Mouse (Mus musculus) erythroblast, embryonic 14.5 days (primary cell): ENCODE measurements at regions not wholly inside any gene's neighbourhood (a gene's known extent, or its start where the extent isn't known, plus 50 kb on each side); places are given as distances from the start of the nearest gene placed in this dataset.

Experiments
- H3K27me3 ChIP-seq: 2 replicates; pipeline ENCODE4 v1.6.1; 2012; ENCODE audit warnings: inconsistent platforms; ENCODE audit not compliant: control insufficient read depth
- H3K36me3 ChIP-seq: 2 replicates; pipeline ENCODE4 v1.6.1; 2012; ENCODE audit warnings: mild to moderate bottlenecking, inconsistent platforms; ENCODE audit not compliant: control insufficient read depth
- H3K4me1 ChIP-seq: 2 replicates; pipeline ENCODE4 v1.6.1; 2012; ENCODE audit warnings: inconsistent platforms; ENCODE audit not compliant: control insufficient read depth
- H3K4me3 ChIP-seq: replicated peaks from 2 replicates; pipeline ENCODE3; 2012; ENCODE audit warnings: moderate library complexity, mild to moderate bottlenecking, inconsistent platforms
- H3K9me3 ChIP-seq: 2 replicates; pipeline ENCODE4 v1.6.1; 2012; ENCODE audit warnings: low read length, inconsistent platforms, mixed read lengths; ENCODE audit not compliant: control insufficient read depth
- GATA1 ChIP-seq: IDR thresholded peaks from 2 replicates; pipeline ENCODE4 v1.6.1; 2012; ENCODE audit warnings: low read length, inconsistent platforms, mixed read lengths
- TAL1 ChIP-seq: IDR thresholded peaks from 3 replicates; pipeline ENCODE4 v1.6.1; 2012; ENCODE audit warnings: low read length, inconsistent platforms, mixed read lengths

DNA sequence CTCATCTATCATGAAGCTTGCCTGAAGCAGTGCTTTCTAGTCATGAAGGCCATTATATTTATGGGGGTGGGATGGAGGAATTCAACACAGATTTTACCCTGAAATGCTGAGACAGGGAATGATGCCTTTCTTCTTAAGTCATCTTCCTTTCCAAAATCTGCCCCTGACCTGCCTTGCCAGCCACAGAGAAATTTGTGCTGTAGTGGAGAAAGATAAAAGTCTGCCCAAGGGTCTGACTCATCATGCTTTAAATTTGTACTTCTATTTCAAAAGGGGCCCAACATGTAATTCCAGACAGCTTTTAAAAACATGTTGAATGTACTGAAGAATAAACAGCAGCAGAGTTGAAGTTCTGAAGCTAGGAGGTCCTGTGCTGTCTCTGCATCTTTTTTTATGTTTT lies 554.1 kb upstream of the Marcks start:
- H3K4me3 ChIP-seq: no peak overlapping the region
- no peaks in the 10 kb centered on the region for H3K36me3 ChIP-seq
- H3K4me1 ChIP-seq: no peaks in the 10 kb centered on the region
- no peaks in the 10 kb centered on the region for H3K9me3 ChIP-seq
- H3K27me3 ChIP-seq: no peaks in the 10 kb centered on the region
- TF ChIP-seq TAL1 (no peak), GATA1 (no peak)

DNA sequence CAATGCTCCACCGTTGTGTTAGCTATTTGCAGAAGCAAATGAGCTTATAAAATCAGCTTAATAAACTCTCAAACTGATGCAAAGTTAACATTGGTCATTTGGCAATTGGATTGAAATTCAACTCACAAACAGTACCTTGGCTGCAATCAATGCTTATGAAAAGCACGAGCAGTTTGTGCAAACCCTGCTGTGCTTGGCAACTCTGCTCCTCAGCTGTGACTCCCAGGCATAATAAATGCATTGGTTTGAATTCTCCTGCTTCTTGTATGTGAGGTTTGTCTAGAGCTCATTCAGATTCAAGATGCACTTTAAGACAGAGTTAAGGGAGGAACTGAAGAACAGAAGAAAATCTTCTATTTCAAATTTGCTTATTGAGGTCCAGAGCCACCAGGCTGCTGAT lies 553.2 kb upstream of the Marcks start:
- Histone ChIP-seq H3K4me1 (no peaks in the 10 kb centered on the region), H3K36me3 (no peaks in the 10 kb centered on the region), H3K27me3 (no peaks in the 10 kb centered on the region), H3K9me3 (no peaks in the 10 kb centered on the region), H3K4me3 (no peak overlapping the region)
- no peak for TF ChIP-seq TAL1
- no peak for TF ChIP-seq GATA1

- Histone ChIP-seq H3K36me3 (no peaks in the 10 kb centered on the region), H3K4me1 (no peaks in the 10 kb centered on the region), H3K9me3 (no peaks in the 10 kb centered on the region), H3K27me3 (no peaks in the 10 kb centered on the region), H3K4me3 (no peak overlapping the region)
- TF ChIP-seq TAL1: no peak
- TF ChIP-seq GATA1: no peak
Measured at GRCm38 (mm10) chr10:37683101-37683500, 544.4 kb upstream of the Marcks start.

- Histone ChIP-seq H3K4me3 (no peak overlapping the region), H3K36me3 (no peaks in the 10 kb centered on the region), H3K4me1 (no peaks in the 10 kb centered on the region), H3K9me3 (no peaks in the 10 kb centered on the region), H3K27me3 (no peaks in the 10 kb centered on the region)
- TF ChIP-seq TAL1: no peak
- TF ChIP-seq GATA1: no peak
Measured at GRCm38 (mm10) chr10:37680601-37681000, 541.9 kb upstream of the Marcks start.

DNA sequence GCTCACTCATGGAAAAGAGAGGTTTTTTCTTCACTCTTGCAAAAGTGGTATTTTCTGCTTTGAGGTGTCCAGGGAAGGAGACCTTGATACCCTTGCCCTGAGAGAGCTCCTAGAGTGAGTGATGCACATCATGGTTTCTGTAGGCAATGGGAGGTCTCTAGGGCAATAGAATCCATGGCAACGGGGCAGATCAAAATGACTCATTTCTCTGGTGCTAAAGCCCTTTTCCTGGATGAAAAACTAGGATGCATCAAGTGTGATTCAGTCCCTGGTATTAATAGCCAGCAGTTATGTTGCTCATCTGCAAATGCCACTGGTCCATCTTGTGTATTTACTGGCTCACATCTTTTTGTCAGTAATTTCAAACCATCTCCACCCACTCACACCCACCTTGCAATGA lies 539.1 kb upstream of the Marcks start:
- H3K4me1 ChIP-seq: no peaks in the 10 kb centered on the region
- no peaks in the 10 kb centered on the region for H3K9me3 ChIP-seq
- no peaks in the 10 kb centered on the region for H3K36me3 ChIP-seq
- no peak for TF ChIP-seq TAL1
- TF ChIP-seq GATA1: no peak
- H3K4me3 ChIP-seq: no peak overlapping the region
- H3K27me3 ChIP-seq: no peaks in the 10 kb centered on the region

DNA sequence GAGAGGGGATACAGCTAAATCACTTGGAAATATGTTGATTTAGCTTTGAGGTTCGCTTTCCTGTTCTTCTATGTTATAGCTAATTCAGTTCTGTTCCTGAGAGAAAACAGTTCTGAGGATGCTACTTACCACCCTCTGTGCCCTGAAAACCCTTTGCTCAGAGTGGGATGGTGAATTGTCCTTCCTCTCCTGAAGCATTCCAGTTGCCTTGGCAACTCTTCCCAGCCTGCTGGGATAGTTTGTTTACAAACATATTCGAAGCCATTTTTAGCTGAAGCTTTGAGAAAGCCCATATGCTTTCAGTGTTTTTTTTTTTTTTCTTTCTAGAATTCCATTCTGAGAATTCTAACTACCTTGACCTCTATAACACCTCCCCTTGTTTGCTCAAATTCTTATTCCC lies 530.1 kb upstream of the Marcks start:
- H3K27me3 ChIP-seq: no peaks in the 10 kb centered on the region
- H3K9me3 ChIP-seq: no peaks in the 10 kb centered on the region
- no peaks in the 10 kb centered on the region for H3K4me1 ChIP-seq
- no peaks in the 10 kb centered on the region for H3K36me3 ChIP-seq
- TF ChIP-seq TAL1 (no peak), GATA1 (no peak)
- no peak overlapping the region for H3K4me3 ChIP-seq

DNA sequence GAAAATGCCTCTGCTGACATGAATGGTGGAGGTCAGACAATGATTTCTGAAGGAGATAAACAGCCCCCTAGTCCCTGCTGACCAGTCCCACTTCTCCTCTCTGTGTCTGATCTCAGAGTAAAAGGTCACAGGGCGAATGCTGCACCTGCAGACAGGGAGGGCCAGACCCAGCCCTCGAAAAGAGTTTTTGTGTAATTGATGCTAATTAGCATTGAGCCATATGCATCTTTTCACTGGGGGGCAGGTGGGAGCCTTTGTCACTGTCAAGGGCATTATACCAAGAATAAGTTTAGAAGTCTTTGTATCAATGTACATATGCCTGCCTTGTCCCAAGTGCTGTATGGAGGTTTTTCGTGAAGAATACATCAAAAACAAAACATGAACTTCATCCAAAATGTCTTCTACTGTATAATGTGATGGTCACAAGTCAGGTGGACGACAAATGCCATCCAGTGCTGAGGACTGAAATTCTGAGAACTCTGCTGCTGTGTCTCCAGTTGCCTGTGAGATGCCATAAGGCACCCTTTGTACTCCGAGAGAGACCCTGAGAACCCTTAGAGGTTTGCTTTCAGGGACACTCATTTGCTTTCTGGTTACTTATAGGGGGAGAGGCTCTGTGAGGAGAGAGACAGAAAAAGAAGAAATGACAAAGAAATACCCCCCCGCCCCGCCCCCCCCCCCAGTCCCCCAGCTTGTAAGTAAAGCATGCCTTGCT lies 528.5 kb upstream of the Marcks start:
- Histone ChIP-seq H3K27me3 (no peaks in the 10 kb centered on the region), H3K4me3 (no peak overlapping the region), H3K9me3 (no peaks in the 10 kb centered on the region), H3K36me3 (no peaks in the 10 kb centered on the region), H3K4me1 (no peaks in the 10 kb centered on the region)
- no peak for TF ChIP-seq TAL1
- TF ChIP-seq GATA1: no peak

DNA sequence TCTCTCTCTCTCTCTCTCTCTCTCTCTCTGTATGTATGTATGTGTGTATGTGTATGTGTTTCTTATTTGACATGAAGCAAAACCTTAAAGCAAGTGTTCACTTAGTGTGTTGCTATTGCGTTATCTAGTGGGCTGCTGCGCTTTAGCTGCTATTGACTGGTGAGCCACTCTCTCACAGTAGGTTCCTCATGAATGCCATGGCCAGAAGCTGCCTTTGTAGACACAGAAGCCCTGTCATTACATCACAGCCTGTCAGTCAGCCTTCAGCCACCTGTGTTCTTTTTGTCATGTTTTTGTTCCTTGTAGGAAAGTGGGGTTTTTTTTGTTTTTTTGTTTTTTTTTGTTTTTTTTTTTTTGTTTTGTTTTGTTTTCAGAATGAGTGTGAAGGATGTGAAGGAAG lies 527.8 kb upstream of the Marcks start:
- no peaks in the 10 kb centered on the region for H3K27me3 ChIP-seq
- H3K9me3 ChIP-seq: no peaks in the 10 kb centered on the region
- TF ChIP-seq GATA1: no peak
- TF ChIP-seq TAL1: no peak
- H3K36me3 ChIP-seq: no peaks in the 10 kb centered on the region
- no peaks in the 10 kb centered on the region for H3K4me1 ChIP-seq
- H3K4me3 ChIP-seq: no peak overlapping the region

GRCm38 (mm10) chr10:37637001-37637562 lies 498.4 kb upstream of the Marcks start:
- H3K27me3 ChIP-seq: no peaks in the 10 kb centered on the region
- no peaks in the 10 kb centered on the region for H3K4me1 ChIP-seq
- TF ChIP-seq TAL1 (no peak), GATA1 (no peak)
- no peak overlapping the region for H3K4me3 ChIP-seq
- no peaks in the 10 kb centered on the region for H3K9me3 ChIP-seq
- H3K36me3 ChIP-seq: no peaks in the 10 kb centered on the region

- Histone ChIP-seq H3K36me3 (no peaks in the 10 kb centered on the region), H3K4me1 (no peaks in the 10 kb centered on the region), H3K9me3 (no peaks in the 10 kb centered on the region), H3K27me3 (no peaks in the 10 kb centered on the region), H3K4me3 (no peak overlapping the region)
- TF ChIP-seq TAL1 (no peak), GATA1 (no peak)
Measured at GRCm38 (mm10) chr10:37636421-37636820, 497.7 kb upstream of the Marcks start.
